Mouse (Mus musculus) heart, postnatal 4 days (tissue): Measurements from ENCODE around the gene Tmem260. TPM values are rescaled to one million over a fixed set of nuclear protein-coding genes. Genes with fewer than 3 reads are reported as not detected.

Experiments
- DNase-seq: peaks from one replicate; pipeline ENCODE4 v3.0.0; 2021
- total RNA-seq, 2 experiments: library from RNA; stranded (reverse); gene quantifications; 2 replicates each; pipeline ENCODE4 v1.2.3; 2021

The Tmem260 gene
- total RNA-seq, 2 experiments from 2014 or later = 11.6 to 12.5 TPM

- DNase-seq = no peak
Measured at GRCm38 (mm10) chr14:48558975-48559374, 113.1 kb downstream of the Tmem260 start.

GRCm38 (mm10) chr14:48559736-48560135 lies 113.8 kb downstream of the Tmem260 start:
- no peak for DNase-seq

- no peak for DNase-seq
Measured at GRCm38 (mm10) chr14:48566596-48566995, 120.7 kb downstream of the Tmem260 start.

Other genes starting within 250 kb of the Tmem260 start
- not detected for gene Otx2, start 227.7 kb downstream of the Tmem260 start, total RNA-seq